Mouse (Mus musculus) myocyte (in vitro differentiated cells): ENCODE data around the gene Itga2b.

Experiments
- POLR2A ChIP-seq: IDR thresholded peaks from one replicate; pipeline ENCODE4 v1.6.1; 2011; ENCODE audit warnings: low read depth, mild to moderate bottlenecking, control low read depth, moderate library complexity; ENCODE audit not compliant: insufficient read length
- POLR2AphosphoS2 ChIP-seq: IDR thresholded peaks from one replicate; pipeline ENCODE4 v1.6.1; 2011; ENCODE audit warnings: low read depth, control low read depth; ENCODE audit not compliant: insufficient read length
- TCF12 ChIP-seq: IDR thresholded peaks from one replicate; pipeline ENCODE4 v1.6.1; 2011; ENCODE audit warnings: mild to moderate bottlenecking, control low read depth; ENCODE audit not compliant: poor library complexity, insufficient read depth, severe bottlenecking
- USF1 ChIP-seq: IDR thresholded peaks from one replicate; pipeline ENCODE4 v1.6.1; 2011; ENCODE audit warnings: low read depth, mild to moderate bottlenecking, control low read depth, moderate library complexity

DNA sequence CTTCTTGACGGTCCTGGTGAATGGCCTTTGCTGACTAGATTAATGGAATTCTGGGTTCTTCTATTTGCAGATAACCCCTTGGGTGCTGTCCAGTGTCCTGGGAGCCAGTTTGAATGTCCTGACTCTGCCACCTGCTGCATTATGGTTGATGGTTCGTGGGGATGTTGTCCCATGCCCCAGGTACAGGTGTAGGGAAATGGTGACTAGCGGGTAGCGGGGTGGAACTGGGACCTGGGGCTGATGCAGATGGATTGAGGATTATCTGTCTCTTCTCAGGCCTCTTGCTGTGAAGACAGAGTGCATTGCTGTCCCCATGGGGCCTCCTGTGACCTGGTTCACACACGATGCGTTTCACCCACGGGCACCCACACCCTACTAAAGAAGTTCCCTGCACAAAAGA is 36.1 kb downstream of the Itga2b start:
- no peak for TF ChIP-seq TCF12
- TF ChIP-seq POLR2AphosphoS2: no peak
- no peak for TF ChIP-seq POLR2A
- TF ChIP-seq USF1: no peak
